Mouse (Mus musculus) adrenal gland, postnatal 4 days (tissue): ENCODE data around the gene Ugt1a7c. TPM values are rescaled to one million over a fixed set of nuclear protein-coding genes. Genes with fewer than 3 reads are reported as not detected.
"Not testable (repeated sequence)": the region's sequence is repeated elsewhere in the genome, so short reads cannot be mapped to it uniquely, and the experiment has no call there.

Source experiments
- DNase-seq, 2 experiments: peaks; one replicate each; pipeline ENCODE4 v3.0.0; 2021 to 2022; ENCODE audit warnings: low spot score in 2 of 2, mixed read lengths in 2 of 2
- long read RNA-seq, 2 experiments: library from polyadenylated mRNA; stranded (forward); transcript quantifications; one replicate each; pipeline ENCODE4 v2.0.0; 2021
- total RNA-seq, 2 experiments: library from RNA; stranded (reverse); gene quantifications; 2 replicates each; pipeline ENCODE4 v1.2.3; 2021

Ugt1a7c gene
- total RNA-seq = 1 to 10 TPM; 2.1 to 5.4 TPM
- long read RNA-seq, experiment 1, partial matches to known transcripts = 0 of 1 reads
- long read RNA-seq, experiment 1, other reads (novel, unspliced or antisense) = 0 of 1 reads
- long read RNA-seq, experiment 2, partial matches to known transcripts = 0 of 2 reads
- long read RNA-seq, experiment 2, other reads (novel, unspliced or antisense) = 0 of 2 reads

DNA sequence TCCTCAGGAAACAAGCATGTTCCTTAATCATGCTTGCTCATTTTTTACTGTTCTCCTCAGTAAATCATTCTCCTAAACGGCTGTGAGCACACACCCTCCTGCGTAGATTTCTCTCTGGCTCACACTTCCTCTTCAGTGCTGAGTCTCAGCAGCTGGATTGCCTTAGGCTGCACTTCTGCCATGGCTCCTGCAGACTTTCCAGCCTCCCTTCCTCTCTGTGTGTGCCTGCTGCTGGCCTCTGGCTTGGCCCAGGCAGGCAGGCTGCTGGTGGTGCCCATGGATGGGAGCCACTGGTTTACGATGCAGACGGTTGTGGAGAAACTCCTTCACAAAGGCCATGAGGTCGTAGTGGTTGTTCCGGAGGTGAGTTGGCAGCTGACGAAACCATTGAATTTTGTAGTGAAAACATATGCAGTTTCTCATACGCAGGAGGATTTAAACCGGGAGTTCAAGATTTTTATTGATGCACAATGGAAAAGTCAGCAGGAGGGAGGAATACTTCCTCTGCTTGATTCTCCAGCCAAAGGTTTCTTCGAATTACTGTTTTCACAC, at the start of gene Ugt1a7c:
TSS of gene Ugt1a7c (plus strand) at position 122 of the 552 bp plus-strand sequence.
- no peak for DNase-seq

DNA sequence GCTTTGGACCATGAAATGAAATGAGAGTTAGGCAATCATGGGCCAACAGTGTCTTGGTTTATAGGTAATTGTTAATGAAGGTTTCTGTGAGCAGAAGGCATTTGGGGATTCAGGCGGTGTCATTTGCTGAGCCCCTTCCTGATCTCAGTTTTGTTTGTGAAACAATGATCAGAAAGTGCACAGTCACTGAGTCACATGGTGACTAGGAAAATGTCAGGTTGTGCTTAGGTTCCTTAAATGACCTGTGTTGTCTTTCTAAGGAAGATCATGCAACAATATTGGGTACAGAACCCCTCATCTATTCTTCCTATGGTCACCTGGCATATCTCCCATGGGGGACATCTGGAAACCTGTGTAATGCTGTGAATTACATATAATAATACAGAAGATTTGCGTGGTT, 47.5 kb upstream of the Ugt1a7c start:
- not testable (repeated sequence) for DNase-seq

DNA sequence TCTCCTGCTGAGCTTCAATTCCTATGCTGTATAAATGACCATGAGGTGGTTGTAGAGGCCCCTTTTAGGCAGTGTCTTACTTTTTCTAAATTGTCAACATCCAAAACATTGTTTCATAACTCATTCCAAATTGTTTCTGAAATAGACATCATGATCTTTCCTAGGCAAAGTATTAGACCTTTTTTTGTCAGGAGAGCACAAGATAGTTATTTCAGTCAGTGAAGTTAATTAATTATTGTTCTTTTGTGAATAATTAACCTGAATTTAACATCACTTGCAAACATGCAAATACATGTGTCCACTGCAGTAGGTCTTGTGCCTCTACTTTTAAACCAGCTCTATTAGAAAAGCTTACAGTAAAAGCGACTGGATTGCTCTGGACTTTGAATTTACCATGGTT, 39.8 kb upstream of the Ugt1a7c start, which contains the start of gene Ugt1a10:
TSS of gene Ugt1a10 (plus strand) at position 301 of the 400 bp plus-strand sequence.
- no peak for DNase-seq

DNA sequence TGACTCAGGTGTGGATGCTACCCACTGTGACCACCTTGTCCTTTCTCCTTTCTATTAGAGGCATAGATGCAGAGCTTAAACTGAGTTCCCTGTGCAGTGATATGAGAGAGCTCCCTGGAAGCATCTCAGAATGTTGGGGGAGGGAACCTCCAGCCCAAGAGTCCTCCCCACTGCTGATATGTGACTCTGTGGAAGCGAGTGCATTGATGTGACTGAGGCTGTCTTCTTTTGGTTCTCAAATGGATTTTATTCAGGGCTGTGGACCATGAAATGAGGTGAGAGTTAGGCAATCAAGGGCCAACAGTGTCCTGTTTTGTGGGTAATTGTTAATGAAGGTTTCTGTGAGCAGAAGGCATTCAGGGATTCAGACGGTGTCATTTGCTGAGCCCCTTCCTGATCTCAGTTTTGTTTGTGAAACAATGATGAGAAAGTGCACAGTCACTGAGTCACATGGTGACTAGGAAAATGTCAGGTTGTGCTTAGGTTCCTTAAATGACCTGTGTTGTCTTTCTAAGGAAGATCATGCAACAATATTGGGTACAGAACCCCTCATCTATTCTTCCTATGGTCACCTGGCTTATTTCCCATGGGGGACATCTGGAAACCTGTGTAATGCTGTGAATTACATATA, 28.3 kb upstream of the Ugt1a7c start:
- not testable (repeated sequence) for DNase-seq

DNA sequence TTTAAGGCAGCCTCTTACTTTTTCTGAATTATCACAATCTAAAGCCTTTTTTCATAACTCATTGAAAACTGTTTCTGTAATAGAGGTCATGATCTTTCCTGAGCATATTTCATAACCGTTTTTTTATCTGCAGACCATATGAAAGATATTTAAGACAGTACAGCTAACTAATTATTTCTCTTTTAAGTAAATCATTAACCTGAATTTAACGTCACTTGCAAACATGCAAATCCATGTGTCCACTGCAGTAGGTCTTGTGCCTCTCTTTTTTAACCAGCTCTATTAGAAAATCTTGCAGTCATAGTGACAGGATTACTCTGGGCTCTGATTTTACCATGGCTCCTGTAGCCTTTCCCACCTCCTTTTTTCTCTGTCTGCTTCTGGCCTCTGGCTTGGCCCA, 24.4 kb upstream of the Ugt1a7c start, which contains the start of gene Ugt1a9:
TSS of gene Ugt1a9 (plus strand) at position 306 of the 400 bp plus-strand sequence.
- no peak for DNase-seq

DNA sequence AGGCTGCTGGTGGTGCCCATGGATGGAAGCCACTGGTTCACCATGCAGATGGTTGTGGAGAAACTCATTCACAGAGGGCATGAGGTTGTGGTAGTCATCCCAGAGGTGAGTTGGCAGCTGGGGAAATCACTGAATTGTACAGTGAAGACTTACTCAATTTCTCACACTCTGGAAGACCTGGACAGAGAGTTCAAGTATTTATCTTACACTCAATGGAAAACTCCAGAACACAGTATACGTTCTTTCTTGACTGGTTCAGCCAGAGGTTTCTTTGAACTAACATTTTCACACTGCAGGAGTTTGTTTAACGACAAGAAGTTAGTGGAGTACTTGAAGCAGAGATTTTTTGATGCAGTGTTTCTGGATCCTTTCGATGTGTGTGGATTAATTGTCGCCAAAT, 24.0 kb upstream of the Ugt1a7c start:
- no peak for DNase-seq

DNA sequence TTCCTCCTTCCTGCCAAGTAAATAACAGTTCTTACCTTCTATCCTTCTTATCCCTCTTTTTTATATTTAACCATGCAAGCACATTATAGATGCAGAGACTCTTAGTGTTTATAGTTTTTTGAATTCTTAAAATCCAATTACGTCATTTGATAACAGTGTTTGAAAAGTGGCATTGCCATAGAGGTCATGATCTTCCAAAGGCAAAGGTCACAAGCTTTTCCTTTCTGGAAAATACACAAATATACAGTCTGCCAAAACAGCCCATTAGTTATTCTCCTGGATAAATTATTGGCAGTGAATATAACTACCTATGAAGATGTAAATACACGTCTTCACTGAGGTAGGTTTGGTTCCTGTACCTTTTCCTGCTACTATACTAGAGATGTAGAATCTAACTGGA, 20.4 kb upstream of the Ugt1a7c start:
- no peak for DNase-seq

DNA sequence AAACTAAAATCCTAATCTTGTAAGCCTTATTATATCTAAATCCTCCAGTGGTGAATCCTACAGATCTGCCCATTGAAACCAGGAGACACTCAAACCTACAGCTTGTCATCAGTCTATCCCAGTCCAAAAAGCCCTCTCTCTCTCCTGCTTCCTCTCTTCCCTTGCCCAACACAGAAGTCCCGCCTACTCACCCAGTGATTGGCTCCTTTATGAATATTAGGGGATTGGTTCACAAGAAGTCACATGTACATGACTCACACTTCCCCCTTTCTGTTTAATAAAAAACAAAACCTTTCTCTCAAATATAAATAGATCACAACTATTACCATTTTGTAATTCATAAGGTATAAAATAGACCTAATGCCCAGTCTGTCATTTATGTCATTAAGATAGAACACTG, 17.7 kb upstream of the Ugt1a7c start:
- DNase-seq = no peak

DNA sequence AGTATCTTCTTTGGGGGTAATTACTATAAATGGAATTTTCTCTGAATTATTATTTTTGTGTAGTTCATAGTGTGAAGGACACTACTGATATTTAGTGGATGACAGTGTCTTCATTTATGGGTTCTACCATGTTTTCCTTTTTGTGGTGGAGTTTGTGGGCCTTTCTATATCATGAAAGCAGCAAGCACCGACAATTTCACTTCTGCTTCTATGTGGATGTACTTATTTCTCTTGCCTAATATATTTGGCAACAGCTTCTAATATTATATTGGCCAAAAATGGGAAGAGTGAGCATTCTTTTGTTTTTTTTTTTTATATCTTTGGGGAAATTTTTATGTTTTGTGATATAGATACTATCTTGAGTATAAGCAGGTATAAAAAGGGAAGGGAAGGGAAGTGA, 13.2 kb upstream of the Ugt1a7c start:
- DNase-seq = no peak

DNA sequence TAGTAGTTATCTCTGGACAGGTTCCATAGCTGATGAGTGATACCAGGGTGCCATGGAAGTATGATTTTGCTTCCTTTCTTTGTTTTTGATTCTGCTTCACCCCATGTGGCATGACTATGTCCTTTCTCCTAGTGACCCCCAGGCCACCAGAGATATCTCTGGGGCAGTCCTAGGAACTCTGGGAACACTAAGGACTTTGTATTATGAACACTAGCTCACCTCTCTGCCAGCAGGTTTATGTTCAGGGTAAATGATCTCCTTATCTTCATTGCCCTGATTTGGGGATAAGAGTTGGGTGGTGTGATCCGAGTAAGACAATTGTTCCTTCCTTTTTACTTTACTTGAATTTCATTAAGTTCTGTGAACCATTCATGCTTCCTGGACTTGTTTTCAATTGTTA, 8.7 kb upstream of the Ugt1a7c start:
- DNase-seq = no peak

DNA sequence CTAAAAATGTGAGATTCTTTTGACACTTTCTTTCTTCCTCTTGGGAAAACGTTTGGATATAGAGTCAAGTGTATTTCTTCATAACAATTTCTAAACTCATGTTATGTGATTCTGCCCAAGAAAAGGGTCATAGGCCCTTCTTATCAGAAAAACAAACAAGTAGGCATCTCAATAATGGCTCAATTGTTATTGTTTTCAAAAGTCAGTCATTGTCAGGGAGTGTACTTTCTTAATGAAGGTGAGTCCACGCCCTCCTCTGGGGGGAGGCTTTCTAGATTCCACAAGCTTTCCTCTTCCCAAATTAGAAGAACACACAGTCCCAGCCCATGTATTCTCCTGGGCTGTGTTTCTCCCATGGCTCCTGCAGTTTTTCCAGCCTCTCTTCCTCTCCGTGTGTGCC, 7.3 kb upstream of the Ugt1a7c start, which contains the start of gene Ugt1a8:
TSS of gene Ugt1a8 (plus strand) at position 301 of the 400 bp plus-strand sequence.
- DNase-seq = no peak

DNA sequence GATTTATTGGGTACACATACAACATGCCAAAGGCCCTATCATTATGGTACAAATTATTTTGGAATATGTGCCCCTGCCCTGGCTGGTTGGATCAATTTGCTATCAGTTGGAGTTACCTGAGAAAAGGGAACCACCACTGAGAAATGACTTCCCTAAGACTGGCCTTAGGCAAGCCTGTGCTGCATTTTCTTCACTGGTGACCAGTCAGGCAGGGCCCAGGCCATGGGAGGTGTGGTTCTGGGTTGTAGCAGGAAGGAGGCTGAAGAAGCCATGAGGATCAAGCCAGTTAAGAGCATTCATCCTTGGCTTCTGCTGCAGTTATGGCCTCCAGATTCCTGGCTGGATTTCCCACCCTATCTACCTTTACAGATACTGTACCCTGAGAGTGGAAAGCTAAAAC, 2.5 kb upstream of the Ugt1a7c start:
- DNase-seq = no peak

DNA sequence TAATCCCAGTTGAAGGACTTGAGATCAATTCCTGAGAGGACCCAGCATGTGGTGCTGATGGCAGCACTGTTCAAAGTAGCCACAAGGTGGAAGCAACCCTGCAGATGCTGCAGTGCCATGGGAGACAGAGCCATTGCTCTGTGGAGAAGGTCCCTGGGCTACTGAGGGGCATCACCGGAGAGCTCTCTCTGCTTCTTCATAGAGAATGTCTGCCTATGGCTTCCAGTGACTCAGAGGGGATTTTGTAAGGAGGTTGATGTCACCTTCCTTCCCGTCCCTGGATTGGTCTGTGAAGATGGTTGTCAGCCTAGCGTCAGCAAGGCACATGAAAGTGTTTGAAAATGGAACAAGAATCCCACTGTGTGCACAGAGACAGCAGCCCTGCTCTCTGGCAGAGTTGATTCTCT, 589 bp upstream of the Ugt1a7c start:
- DNase-seq = not testable (repeated sequence)

DNA sequence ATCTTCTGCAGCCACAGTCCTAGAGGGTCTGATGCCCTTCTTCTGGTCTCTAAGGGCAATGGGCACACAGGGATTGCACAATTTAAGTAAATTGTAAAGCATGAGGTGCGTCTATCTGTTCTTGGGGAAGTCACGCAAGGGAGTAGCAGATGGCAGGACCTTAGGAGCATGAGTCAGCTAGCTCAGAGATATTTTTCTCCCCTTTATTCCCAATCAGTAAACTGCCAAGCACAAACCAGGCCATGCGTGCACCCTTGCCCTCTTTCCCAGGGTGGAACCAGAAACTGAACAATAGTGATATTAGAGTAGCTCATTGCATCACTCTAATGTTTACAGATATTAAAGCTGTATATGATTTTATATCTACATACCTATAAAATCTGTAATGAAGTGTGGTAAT, 3.7 kb downstream of the Ugt1a7c start:
- not testable (repeated sequence) for DNase-seq

DNA sequence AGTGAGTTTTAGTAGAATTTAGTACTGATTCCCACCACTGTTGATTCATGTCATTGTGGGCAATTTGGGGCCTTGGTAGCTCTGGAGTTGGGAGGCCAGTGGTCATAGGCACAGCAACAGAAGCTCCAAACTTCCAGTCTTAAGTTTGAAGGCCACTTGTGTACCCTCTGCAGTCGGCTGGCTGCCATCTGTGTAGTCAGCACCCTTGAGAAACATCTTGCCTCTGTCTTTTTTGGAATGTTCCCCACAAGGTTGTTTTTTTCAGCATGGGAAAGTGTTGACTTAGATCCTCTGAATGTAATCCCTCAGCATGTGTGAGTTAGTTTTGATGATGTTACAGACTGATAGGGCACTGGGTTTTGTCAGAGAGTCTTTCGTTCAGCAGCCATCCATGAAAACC, 4.8 kb downstream of the Ugt1a7c start:
- not testable (repeated sequence) for DNase-seq

DNA sequence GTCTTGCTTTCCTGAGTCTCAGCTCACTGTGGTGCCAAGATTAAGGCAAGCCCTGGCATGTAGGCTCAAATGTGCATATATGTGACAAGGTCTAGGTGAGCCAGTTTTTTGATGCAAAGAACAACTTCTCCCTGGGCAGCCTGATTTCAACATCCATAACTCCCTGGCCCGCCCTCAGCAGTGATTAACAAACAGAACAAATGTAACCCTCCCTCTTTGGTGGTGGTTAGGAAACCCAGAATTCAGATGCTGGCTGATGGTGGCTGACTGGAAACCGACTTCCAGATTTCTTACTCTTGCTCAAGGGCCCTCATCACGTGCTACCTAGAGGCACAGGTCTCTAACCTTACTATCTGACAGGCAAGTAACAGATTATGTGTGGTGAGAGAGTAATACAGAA, 8.2 kb downstream of the Ugt1a7c start, which contains the start of gene Ugt1a6b:
TSS of gene Ugt1a6b (plus strand) at position 234 of the 400 bp plus-strand sequence.
- DNase-seq = not testable (repeated sequence)

DNA sequence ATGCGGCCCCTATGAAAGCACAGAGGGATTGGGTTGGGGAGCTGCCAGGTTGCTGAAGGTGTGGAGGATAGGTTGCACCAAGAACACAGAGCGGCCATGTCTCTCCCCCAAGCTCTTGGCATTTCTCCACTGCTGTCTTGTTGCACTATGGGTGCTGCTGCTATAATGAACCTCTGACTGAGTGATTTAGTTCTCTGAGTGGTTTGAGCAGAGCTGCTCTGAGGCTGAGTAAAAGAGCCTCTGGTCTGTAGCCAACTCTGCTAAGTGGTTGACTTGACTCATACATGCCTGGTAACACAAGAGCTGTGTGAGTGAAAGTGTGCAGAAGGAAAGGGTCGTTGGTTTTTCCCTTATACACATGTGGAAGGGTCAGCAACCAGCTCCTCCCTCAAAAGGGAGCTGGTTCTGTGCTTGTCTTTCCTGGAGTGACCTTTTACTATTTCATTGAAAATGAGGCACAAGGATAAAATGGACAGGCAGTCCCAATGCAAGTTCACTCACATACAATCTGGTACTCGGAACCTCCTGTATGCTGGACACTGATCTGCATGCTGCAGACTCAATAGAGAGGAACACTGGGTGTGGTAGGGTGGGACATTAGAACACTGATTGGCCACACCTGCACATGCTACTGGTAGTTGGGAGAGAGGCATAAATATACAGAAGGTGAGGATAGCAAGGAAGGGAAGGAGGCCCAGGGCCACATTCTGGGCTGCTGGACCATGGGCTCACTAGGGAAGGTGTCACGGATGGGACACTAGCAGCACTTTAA, 9.0 kb downstream of the Ugt1a7c start:
- not testable (repeated sequence) for DNase-seq

DNA sequence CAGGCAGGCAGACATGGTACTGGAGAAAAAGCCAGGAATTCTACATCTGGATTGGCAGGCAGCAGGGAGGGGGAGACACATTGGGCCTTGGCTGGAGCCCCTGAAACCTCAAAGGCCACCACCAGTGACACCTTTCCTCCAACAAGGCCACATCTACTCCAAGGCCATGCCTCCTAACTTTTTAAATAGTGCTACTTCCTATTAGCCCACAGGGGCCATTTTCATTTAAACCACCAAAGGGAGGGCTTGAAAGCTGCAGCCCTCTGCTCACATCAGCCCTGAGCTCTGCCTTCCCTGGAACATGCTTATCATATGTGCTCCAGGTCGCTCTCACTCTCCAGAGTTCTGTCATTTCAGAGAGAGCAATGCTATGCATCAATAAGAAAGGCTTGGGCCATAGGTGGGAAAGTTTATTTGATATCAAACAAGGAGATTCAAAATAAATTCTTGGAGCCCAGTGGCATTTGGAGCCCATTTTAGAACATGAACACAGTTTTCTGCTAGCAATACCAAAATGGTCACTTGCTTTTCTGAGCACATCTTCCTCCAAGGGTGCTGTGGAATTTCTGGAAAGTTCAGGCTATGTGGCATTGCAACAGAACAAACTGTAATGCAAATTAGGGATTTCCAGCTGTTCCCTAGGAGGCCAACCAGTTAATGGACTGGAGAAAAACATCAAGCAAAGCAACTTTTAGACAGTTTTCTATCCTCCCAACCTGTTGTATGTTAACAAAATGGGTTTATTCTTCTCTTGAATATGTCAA, 10.0 kb downstream of the Ugt1a7c start:
- DNase-seq = no peak

DNA sequence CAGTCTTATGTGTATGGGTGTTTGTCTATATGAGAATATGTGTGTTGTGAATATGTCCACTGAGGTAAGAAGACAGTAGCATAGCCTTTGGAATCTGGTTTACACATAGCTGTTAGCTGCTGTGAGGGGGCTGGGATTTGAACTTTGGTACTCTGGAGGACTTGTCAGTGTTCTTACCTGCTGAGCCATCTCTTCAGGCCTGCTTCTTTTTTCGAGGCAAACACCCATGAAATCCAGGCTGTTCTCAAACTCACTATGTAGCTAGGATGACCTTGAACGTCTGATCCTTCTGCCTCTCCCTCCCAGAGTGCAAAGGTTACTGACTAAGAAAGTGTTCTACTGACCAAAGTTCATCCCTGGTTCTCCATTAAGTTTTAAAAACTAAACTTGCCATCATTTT, 10.8 kb downstream of the Ugt1a7c start:
- no peak for DNase-seq

DNA sequence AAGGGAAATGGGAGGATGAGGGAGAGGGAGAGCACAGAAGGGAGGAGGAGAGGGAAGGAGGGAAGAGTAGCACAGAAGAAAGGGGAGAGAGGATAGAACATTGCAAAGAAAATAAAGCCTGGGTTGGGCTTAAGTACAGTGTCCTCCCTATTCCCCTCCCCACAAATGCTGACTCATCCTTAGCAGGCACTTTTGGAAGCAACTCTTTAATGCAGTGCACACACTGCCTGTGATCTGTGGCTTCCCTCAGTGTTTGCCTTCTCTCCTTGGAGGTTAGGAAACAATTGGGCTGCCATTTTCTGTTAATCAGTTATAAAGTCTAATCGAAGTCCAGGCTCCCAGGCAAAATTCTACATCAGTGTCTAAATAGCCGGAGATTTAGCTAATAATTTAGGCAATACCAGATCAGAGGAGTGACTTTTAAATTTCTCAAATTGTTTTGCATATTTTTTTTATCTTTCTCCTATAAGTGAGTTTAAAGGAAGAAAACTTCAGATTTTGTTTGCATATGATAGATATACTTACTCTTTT, 14.2 kb downstream of the Ugt1a7c start:
- not testable (repeated sequence) for DNase-seq

DNA sequence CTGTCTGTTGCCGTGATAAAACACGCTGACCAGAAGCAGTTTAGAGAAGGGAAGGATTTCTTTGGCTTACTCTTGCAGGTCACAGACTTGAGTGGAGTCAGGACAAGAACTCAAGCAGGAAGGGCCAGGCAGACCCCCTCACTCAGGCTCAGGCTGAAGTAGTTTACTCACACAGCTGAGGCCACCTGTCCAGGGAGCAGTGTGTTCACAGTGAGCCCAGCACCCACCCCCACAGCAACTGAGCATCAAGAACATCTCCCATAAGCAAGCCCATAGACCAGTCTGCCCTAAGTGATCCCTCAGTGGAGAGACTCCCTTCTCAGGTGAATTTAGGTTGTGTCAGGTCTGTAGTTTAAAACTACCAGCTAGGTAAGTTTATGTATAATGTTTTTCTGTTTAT, 14.7 kb downstream of the Ugt1a7c start:
- DNase-seq = not testable (repeated sequence)
